Mouse (Mus musculus) embryonic facial prominence, embryonic 15.5 days (tissue): ENCODE measurements at regions not wholly inside any gene's neighbourhood (a gene's known extent, or its start where the extent isn't known, plus 50 kb on each side); places are given as distances from the start of the nearest gene placed in this dataset.
A peak's percentile ranks its signal among the peaks of the same experiment; 100 is the strongest.
"Not testable (repeated sequence)": the region's sequence is repeated elsewhere in the genome, so short reads cannot be mapped to it uniquely, and the experiment has no call there.

Experiments
- ATAC-seq: fragments of 200-750 bp; cut with Nextera tagmentation; 2 replicates; pipeline ENCODE4 v1.8.0; 2017; ENCODE audit warnings: low read depth, moderate TSS enrichment; ENCODE audit not compliant: insufficient number of reproducible peaks, low FRiP score, low TSS enrichment
- H3K27ac ChIP-seq: fragments of 300-500 bp; sonication (generic); replicated peaks from 2 replicates; pipeline ENCODE4 v1.5.1; 2015; ENCODE audit warnings: mild to moderate bottlenecking, inconsistent platforms
- H3K27me3 ChIP-seq: fragments of 300-500 bp; sonication (generic); 2 replicates; pipeline ENCODE4 v1.6.1; 2015; ENCODE audit warnings: inconsistent platforms
- H3K36me3 ChIP-seq: fragments of 300-500 bp; sonication (generic); 2 replicates; pipeline ENCODE4 v1.6.1; 2015; ENCODE audit warnings: mild to moderate bottlenecking, inconsistent platforms
- H3K4me1 ChIP-seq: fragments of 300-500 bp; sonication (generic); 2 replicates; pipeline ENCODE4 v1.6.1; 2015; ENCODE audit warnings: inconsistent platforms
- H3K4me2 ChIP-seq: fragments of 300-500 bp; sonication (generic); replicated peaks from 2 replicates; pipeline ENCODE4 v1.6.1; 2015; ENCODE audit warnings: mild to moderate bottlenecking, inconsistent platforms
- H3K4me3 ChIP-seq: fragments of 300-500 bp; sonication (generic); replicated peaks from 2 replicates; pipeline ENCODE4 v1.5.1; 2015; ENCODE audit warnings: mild to moderate bottlenecking, inconsistent platforms
- H3K9ac ChIP-seq: fragments of 300-500 bp; sonication (generic); 2 replicates; pipeline ENCODE4 v1.6.1; 2015; ENCODE audit warnings: inconsistent platforms
- H3K9me3 ChIP-seq: fragments of 300-500 bp; sonication (generic); replicated peaks from 2 replicates; pipeline ENCODE4 v1.6.1; 2016; ENCODE audit warnings: inconsistent platforms
- WGBS: fragments of 180-500 bp; shearing (Covaris S2); methylation state at CpG from one replicate; pipeline ENCODE4 v1.1.7; 2015; 5-methylcytosine and 5-hydroxymethylcytosine counted together

DNA sequence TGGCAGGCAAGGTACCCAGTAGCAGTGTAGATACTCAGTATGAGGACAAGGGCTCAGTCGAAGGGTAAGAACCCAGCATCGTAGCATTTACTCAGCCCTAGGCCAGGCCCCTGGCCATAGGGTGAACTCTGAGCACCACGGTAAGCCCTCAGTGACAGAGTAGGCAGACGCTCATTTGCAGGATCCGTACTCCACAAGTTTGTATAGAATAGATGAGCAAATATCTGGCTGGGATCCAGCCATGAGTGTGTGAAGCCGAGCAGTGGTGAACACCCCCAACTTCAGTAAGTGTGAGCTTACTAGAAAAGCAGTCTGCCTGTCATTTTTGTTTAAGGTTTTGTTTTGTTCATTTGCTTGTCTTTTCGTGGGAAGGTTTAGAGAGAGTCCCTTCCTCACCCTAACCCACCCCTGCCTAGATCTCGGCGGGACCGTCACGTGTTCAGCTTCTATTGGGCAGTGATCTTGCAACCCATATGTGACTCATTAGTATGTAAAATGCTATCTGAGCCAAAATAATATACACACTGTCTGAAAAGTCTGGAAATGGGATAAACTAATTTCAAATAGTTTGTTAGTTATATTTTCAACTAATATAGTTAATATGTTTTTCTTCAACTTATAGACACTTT, 76.3 kb downstream of the Gm5447 start:
- Histone ChIP-seq H3K4me1 (0 out of 2 replicates have a peak, but pooled peaks cover 5% of the 10 kb centered on the region), H3K4me3 (no peak overlapping the region), H3K27ac (no peak overlapping the region), H3K27me3 (no peaks in the 10 kb centered on the region), H3K36me3 (no peaks in the 10 kb centered on the region), H3K4me2 (no peak overlapping the region), H3K9me3 (no peaks in the 10 kb centered on the region), H3K9ac (no peak overlapping the region)
- whole genome bisulfite sequencing: 37% methylated on average over 11 of the region's 11 CpGs
- ATAC-seq: 0 out of 2 replicates have a peak, but pooled peaks have one; percentile 15

DNA sequence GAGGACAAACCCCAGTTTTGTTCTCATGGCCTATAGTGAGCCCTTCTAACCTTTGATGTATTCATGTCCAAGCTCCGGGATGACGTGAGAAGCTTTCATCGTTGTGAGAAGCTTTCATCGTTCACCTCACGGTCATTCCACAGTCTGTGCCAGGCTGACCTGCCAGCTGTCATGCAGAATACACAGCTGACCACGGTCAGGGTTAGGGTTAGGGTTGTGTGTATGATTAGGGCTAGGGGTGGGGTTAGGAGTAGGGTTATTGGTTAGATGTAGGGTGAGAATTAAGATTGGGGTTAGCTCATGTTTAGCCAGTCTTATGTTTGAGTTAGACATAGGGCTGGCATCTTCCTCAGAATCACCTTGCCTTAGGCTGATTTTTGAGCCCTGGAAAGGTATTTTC, 77.6 kb downstream of the Gm5447 start:
- ATAC-seq: not testable (repeated sequence)

DNA sequence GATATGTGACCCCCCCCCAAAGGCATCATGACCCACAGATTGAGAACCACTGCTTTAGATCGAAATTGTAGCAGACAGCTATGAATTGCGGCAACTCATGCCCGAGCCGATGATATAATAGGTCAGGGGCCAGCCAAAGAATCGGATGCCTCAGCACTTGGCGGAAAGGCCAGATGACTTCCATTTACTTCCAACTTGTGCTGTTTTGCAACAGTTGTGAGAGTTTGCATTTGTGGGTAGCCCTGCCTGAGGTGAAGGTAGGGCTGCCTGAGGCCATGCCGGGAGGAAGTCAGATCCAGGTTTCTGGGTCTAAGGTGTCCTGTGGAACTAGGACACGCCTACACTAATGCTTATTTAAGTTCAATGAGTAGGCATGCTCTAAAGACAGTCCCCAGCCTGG, 80.4 kb downstream of the Gm5447 start:
- Histone ChIP-seq H3K27me3 (no peaks in the 10 kb centered on the region), H3K27ac (no peak overlapping the region), H3K4me3 (no peak overlapping the region), H3K9ac (no peak overlapping the region), H3K36me3 (no peaks in the 10 kb centered on the region), H3K4me1 (0 out of 2 replicates have a peak, but pooled peaks cover 5% of the 10 kb centered on the region), H3K4me2 (no peak overlapping the region), H3K9me3 (no peaks in the 10 kb centered on the region)
- WGBS: 87% methylated on average over 8 of the region's 8 CpGs
- no peak for ATAC-seq

More for the DNA sequence above, 77.6 kb downstream of the Gm5447 start:
- not testable (repeated sequence) for H3K36me3 ChIP-seq, H3K4me3 ChIP-seq, H3K9ac ChIP-seq, H3K4me2 ChIP-seq, H3K27ac ChIP-seq, H3K4me1 ChIP-seq, H3K27me3 ChIP-seq, H3K9me3 ChIP-seq
- WGBS: 80% methylated on average over 1 of the region's 6 CpGs

DNA sequence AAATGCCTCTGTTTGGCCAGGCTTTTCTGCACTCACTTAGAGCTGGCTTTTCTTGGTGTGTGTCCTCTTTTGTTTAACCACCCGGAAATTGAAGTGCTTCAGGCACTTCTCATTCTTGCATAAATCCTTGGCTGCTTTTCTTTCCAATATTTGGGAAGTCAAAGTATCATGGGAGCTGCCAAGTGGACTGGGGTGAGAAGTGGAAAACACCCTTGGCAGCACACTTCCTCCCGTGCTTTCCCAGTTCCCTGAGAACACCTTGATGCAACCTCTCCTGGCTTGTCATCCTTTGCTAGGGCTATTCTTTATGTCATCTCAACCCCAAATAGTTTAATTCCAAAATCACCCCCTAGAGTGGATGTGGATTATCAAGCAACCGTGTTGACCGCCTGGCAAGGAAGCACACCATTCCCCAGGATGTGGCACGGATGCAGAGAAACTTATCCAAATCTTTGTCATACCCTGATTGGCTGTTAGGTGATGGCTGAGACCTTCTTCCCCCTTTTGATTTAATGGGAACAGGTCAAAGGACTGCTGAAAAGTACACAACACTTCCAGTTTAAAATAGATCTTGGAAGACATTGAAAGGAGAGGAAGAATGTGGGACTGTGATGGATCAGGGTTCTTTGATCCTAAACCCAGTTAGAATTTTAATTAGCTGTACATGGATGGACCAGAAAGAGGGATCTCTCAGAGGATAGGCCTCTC, 81.5 kb downstream of the Gm5447 start:
- Histone ChIP-seq H3K9me3 (no peaks in the 10 kb centered on the region), H3K9ac (no peak overlapping the region), H3K27me3 (no peaks in the 10 kb centered on the region), H3K4me2 (no peak overlapping the region), H3K27ac (no peak overlapping the region), H3K36me3 (no peaks in the 10 kb centered on the region), H3K4me3 (no peak overlapping the region), H3K4me1 (no peaks in the 10 kb centered on the region)
- WGBS: 71% methylated on average over 5 of the region's 5 CpGs
- ATAC-seq: no peak

DNA sequence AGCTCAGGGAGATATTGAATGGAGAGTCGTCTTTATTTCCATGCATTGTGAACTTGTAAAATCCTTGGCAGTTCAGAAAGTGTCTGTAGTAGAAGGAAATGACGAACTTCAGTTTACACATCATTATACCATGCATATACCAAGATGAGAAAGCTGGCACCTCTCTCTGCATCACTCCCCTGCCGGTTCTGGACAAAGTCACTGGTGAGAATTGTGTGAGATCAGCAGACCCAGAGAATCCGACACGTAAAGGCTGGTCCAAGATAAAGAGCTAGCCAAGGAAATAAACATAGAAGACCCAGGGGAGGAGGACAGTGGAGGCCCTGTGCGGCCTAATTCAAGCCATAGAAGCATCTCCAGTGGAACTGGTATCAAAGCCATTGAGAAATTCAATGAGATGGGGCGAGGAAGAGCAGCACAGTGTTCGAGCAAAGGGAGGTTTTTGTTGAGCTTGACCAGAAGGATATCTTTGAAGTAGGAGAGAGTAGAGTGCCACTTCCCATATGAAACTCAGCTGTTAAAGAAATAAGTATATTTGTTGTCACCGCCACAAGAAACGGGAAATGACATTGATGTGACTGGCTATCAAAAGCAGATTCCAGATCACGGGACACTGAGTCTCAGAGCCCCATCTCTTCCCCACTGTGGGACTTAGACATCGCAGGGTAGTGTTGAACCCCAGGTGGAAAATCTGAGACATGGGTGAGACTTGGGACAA, 82.3 kb downstream of the Gm5447 start:
- no peaks in the 10 kb centered on the region for H3K36me3 ChIP-seq
- no peak overlapping the region for H3K4me2 ChIP-seq
- ATAC-seq: no peak
- no peak overlapping the region for H3K27ac ChIP-seq
- 85% methylated on average over 12 of the region's 12 CpGs for WGBS
- H3K4me3 ChIP-seq: no peak overlapping the region
- no peaks in the 10 kb centered on the region for H3K27me3 ChIP-seq
- no peaks in the 10 kb centered on the region for H3K9me3 ChIP-seq
- H3K9ac ChIP-seq: no peak overlapping the region
- no peaks in the 10 kb centered on the region for H3K4me1 ChIP-seq

DNA sequence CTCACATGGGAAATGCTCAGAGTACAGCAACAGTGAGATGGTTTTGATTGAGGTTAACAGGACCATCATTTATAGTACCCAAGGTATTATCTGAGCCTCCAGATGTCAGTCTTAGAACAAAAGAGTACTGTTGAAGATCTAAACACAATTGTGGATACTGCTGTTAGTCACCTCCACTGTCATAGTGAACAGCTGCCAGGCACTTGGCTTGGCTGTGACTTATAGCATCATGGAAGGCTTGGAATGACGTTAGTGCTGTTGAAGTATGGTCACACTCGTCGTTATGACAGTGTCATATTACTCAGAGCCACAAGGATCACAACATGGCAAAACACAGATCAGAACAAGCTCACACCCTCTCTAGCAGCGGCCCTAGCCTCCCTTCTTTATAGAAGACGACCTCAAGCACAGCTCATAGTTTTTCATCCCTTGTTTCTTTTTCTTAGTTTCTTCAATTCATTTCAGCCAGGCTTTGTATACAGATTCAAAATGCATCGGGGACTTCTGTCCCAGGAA, 87.0 kb downstream of the Gm5447 start:
- no peaks in the 10 kb centered on the region for H3K9me3 ChIP-seq
- no peak for ATAC-seq
- WGBS: 64% methylated on average over 6 of the region's 6 CpGs

DNA sequence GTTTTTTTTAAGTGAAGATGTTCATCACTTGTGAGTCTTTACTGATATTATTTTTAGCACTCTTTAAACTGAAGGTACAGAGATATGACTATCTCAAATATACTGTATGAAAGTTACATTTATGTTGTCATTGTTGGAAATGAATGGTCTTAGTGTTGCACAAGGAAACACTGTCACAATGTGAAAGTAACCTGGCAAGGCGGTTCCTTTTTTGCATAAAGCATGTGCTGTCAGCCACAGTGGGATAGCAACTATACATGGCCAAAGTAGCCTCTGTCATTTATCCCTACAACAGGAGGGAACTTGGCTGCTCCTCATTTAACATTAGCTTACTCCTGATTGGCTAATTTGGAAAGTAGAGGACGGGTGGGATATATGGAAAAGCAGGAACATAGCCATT, 94.3 kb downstream of the Gm5447 start:
- H3K9me3 ChIP-seq: no peaks in the 10 kb centered on the region
- no peak for ATAC-seq
- WGBS: 61% methylated on average over 2 of the region's 2 CpGs
- no peaks in the 10 kb centered on the region for H3K27me3 ChIP-seq
- no peak overlapping the region for H3K4me3 ChIP-seq
- no peak overlapping the region for H3K4me2 ChIP-seq
- H3K36me3 ChIP-seq: no peaks in the 10 kb centered on the region
- H3K27ac ChIP-seq: no peak overlapping the region
- H3K4me1 ChIP-seq: no peaks in the 10 kb centered on the region
- H3K9ac ChIP-seq: no peak overlapping the region

More for the DNA sequence above, 87.0 kb downstream of the Gm5447 start:
- H3K4me1 ChIP-seq: no peaks in the 10 kb centered on the region
- H3K27me3 ChIP-seq: no peaks in the 10 kb centered on the region
- H3K36me3 ChIP-seq: no peaks in the 10 kb centered on the region
- H3K4me3 ChIP-seq: no peak overlapping the region
- H3K4me2 ChIP-seq: no peak overlapping the region
- H3K9ac ChIP-seq: no peak overlapping the region
- H3K27ac ChIP-seq: no peak overlapping the region

DNA sequence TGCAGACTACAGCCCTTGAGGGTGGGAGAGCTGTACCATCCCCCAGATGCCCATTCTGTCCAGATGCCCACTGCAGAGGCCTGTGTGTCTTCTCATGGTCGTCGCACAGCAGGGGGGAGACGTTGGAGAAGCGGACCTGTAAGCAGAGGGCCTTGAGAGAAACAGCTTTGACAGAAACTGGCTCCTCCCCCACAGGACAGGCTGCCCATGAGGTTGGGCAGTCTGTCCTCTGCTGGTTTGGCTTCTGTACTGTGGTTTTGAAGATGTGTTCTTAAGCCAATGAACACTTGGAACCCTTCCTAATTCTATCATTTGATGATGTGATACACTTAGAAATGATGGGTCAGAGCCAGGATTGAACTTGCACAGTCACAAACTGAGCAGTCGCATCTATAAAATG, 102.5 kb downstream of the Gm5447 start:
- Histone ChIP-seq H3K9ac (no peak overlapping the region), H3K9me3 (no peaks in the 10 kb centered on the region), H3K27ac (peak overlapping the region; percentile 22; the same call in 1 of the 2 replicates), H3K4me2 (no peak overlapping the region), H3K4me3 (no peak overlapping the region), H3K4me1 (peaks cover 14% of the 10 kb centered on the region), H3K36me3 (no peaks in the 10 kb centered on the region), H3K27me3 (peaks cover 25% of the 10 kb centered on the region)
- 40% methylated on average over 5 of the region's 5 CpGs for WGBS
- 0 out of 2 replicates have a peak, but pooled peaks have one; percentile 11 for ATAC-seq

DNA sequence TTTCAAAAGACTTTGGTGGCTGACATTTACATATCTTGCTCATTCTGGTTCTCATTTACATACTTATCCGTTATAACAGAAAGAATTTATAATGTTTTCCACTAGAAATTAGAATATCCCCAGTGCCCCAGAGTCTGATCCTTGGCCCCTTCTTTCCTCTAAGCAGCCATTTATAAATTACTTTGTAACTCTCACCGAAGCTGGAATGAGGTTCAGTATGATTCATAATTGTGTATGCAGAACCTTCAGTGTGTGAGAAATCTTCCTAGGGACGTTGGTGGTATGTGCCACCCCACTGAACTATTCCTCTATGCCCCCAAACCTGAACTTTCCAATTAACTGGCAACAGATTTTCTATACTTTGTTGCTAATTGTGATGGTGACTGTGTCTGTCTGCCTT, 104.7 kb downstream of the Gm5447 start:
- Histone ChIP-seq H3K27ac (no peak overlapping the region), H3K27me3 (peaks cover 28% of the 10 kb centered on the region), H3K4me1 (peaks cover 14% of the 10 kb centered on the region), H3K4me3 (no peak overlapping the region), H3K36me3 (no peaks in the 10 kb centered on the region), H3K9ac (no peak overlapping the region), H3K4me2 (no peak overlapping the region), H3K9me3 (no peaks in the 10 kb centered on the region)
- ATAC-seq: no peak
- 54% methylated on average over 3 of the region's 3 CpGs for WGBS

DNA sequence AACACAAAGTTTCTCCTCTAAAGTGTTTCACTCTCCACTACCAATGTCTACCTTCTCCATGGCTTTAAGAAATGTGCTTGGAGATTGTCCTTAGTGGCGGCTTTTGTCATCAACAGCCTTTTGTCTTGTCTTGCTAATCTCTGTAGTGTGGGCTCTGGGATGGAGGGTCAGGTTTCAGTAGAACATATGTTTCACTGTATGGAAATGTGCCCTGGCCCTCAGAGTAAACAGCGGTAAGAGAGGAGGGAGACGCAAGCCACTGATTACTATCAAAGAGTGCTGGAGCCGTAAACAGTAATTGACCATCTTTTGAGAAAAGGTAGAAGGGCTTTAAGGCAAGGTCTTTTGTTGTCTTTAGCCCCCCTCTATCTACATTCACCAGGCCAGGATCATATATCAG, 106.2 kb downstream of the Gm5447 start:
- Histone ChIP-seq H3K4me2 (no peak overlapping the region; the same call in 1 of the 2 replicates), H3K27ac (no peak overlapping the region), H3K27me3 (peaks cover 28% of the 10 kb centered on the region), H3K9me3 (no peaks in the 10 kb centered on the region), H3K9ac (no peak overlapping the region), H3K36me3 (no peaks in the 10 kb centered on the region), H3K4me3 (no peak overlapping the region), H3K4me1 (peaks cover 14% of the 10 kb centered on the region)
- 22% methylated on average over 4 of the region's 4 CpGs for WGBS
- ATAC-seq: no peak

DNA sequence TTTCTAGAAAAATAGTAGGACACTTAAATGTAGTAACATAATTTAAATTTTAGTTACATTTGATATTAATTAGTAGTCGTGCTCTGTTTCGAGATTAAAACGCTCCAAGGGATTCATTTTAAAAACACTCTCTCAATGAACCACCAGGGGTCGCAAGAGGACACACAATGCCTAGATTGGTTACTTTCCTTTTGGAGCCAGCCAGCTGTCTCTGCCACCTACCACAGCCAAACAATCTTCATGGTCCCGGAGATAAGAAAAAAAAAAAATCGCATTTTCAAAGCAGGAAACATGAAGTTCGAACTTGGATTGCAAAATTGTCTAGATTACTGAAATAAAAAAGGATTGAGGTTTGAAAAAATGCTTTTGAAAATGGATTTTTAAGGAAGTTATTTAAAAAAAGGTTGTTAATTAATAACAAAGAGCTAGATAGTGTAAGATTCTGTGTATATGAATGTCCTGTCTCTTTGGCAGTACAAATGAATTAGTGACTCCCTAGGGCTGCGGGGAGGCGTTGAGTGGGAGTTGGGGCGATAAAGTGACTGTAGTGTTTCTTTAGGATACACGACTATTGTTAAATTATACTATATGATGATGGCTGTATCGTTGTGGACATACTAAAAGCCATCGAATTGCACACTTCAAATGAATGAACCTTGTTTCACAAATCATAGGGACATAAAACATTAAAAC, 108.6 kb downstream of the Gm5447 start:
- H3K9me3 ChIP-seq: no peaks in the 10 kb centered on the region
- no peak for ATAC-seq
- peaks cover 22% of the 10 kb centered on the region for H3K27me3 ChIP-seq
- H3K27ac ChIP-seq: no peak overlapping the region
- H3K4me2 ChIP-seq: no peak overlapping the region
- H3K36me3 ChIP-seq: no peaks in the 10 kb centered on the region
- H3K9ac ChIP-seq: no peak overlapping the region
- WGBS: 32% methylated on average over 13 of the region's 13 CpGs
- H3K4me3 ChIP-seq: no peak overlapping the region
- H3K4me1 ChIP-seq: peaks cover 3% of the 10 kb centered on the region; the same call in 1 of the 2 replicates
